Comparison of ENCODE assay signal across 26 mouse cellular contexts in the genomic region with DNA sequence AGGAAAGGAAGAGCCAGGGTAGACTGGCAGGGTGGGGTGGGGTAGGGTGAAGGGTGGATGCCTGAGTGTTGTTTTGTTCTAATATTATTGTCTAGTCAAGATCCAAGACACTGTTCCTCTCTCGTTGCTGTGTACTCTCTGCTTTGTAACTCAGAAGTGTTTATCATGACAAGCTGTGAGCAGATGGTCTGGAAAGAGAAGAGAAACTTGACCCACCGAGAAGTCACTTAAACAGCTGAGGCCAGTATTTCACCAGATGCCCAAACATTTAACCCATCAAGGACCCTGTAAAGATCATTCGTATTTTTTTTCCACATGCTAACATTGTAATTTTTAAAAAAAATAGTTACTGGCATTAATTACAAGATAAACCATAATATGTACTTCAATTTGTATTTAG.
DNase-seq lines count a peak whose midpoint lies in the region; ATAC-seq and TF ChIP-seq lines count a peak whose summit lies in the region.
"Had no signal": no experiment of that assay in that cellular context is flagged by ENCODE, and none has a peak within 500 bp of the region (broad histone marks: within the 10 kb centered on the region; RNA-seq: fewer than 3 reads in every experiment).

No protein-coding gene starts in this region.

- H3K9ac ChIP-seq in hindbrain, postnatal 0 days (replicated peaks; ENCODE audit: low read length) = no peak overlapping the region
- no peak overlapping the region for H3K9ac ChIP-seq in hindbrain, embryonic 12.5 days
- H3K9ac ChIP-seq: embryonic facial prominence, embryonic 12.5 days; forebrain, embryonic 12.5 days; limb, embryonic 15.5 days; liver, embryonic 14.5 days; lung, embryonic 15.5 days; midbrain, embryonic 15.5 days had no signal

- H3K27me3 ChIP-seq in hindbrain, postnatal 0 days (ENCODE audit: insufficient read depth, low read length) = no peaks in the 10 kb centered on the region
- no peaks in the 10 kb centered on the region for H3K27me3 ChIP-seq in hindbrain, embryonic 12.5 days
- H3K27me3 ChIP-seq: embryonic facial prominence, embryonic 12.5 days; forebrain, embryonic 12.5 days; limb, embryonic 15.5 days; lung, embryonic 15.5 days; megakaryocyte, embryonic 14.5 days; midbrain, embryonic 15.5 days had no signal

- no peak overlapping the region for H3K4me3 ChIP-seq in hindbrain, postnatal 0 days (ENCODE audit: low read length)
- no peak overlapping the region for H3K4me3 ChIP-seq in hindbrain, embryonic 12.5 days
- H3K4me3 ChIP-seq: embryonic facial prominence, embryonic 12.5 days; erythroblast, embryonic 14.5 days; forebrain, embryonic 12.5 days; heart, embryonic 10.5 days; limb, embryonic 15.5 days; lung, embryonic 15.5 days; megakaryocyte, embryonic 14.5 days; midbrain, embryonic 15.5 days had no signal

- no peak overlapping the region for H3K27ac ChIP-seq in hindbrain, postnatal 0 days
- H3K27ac ChIP-seq in hindbrain, embryonic 12.5 days = no peak overlapping the region
- H3K27ac ChIP-seq: embryonic facial prominence, embryonic 12.5 days; forebrain, embryonic 12.5 days; heart, embryonic 10.5 days; limb, embryonic 15.5 days; liver, embryonic 14.5 days; lung, embryonic 15.5 days; midbrain, embryonic 15.5 days had no signal

- TF ChIP-seq CTCF in hindbrain, postnatal 0 days (IDR thresholded peaks at IDR 0.05; ENCODE audit: low read depth) = no peak

- H3K4me2 ChIP-seq in hindbrain, postnatal 0 days (ENCODE audit: low read depth, low read length) = no peak overlapping the region
- H3K4me2 ChIP-seq in hindbrain, embryonic 12.5 days (replicated peaks) = no peak overlapping the region
- H3K4me2 ChIP-seq: embryonic facial prominence, embryonic 12.5 days; forebrain, embryonic 12.5 days; limb, embryonic 15.5 days; lung, embryonic 15.5 days; midbrain, embryonic 15.5 days had no signal

- no peaks in the 10 kb centered on the region for H3K36me3 ChIP-seq in hindbrain, postnatal 0 days (ENCODE audit: insufficient read depth, low read length)
- no peaks in the 10 kb centered on the region for H3K36me3 ChIP-seq in hindbrain, embryonic 12.5 days
- H3K36me3 ChIP-seq: embryonic facial prominence, embryonic 12.5 days; forebrain, embryonic 12.5 days; G1E; heart, embryonic 10.5 days; limb, embryonic 15.5 days; lung, embryonic 15.5 days; midbrain, embryonic 15.5 days had no signal

- ATAC-seq in hindbrain, postnatal 0 days = no peak
- no peak for ATAC-seq in hindbrain, embryonic 12.5 days (ENCODE audit: low FRiP score)
- ATAC-seq: activated CD4-positive, CD25-positive, alpha-beta regulatory T cell, adult 4 months; inflammation-experienced regulatory T-cells, adult 6 months; midbrain, embryonic 15.5 days had no signal

- 36% methylated on average over 3 of the region's 3 CpGs for whole genome bisulfite sequencing in hindbrain, postnatal 0 days
- 58% methylated on average over 3 of the region's 3 CpGs for WGBS in hindbrain, embryonic 12.5 days

- peak; percentile 3 for DNase-seq in embryo, embryonic 10.5 days (ENCODE audit: low spot score)
- no peak for DNase-seq in embryo, embryonic 11 days
- peak; percentile 40 for DNase-seq in hindbrain, postnatal 0 days (ENCODE audit: low spot score)
- DNase-seq in retina, embryonic 14.5 days (ENCODE audit: low spot score) = peak; percentile 2
- no peak for DNase-seq in retina, postnatal 1 day
- DNase-seq in Muller cell, postnatal 12 days (ENCODE audit: inconsistent ontology term) = no peak
- DNase-seq: adrenal gland, adult 8-10 months; cerebellum, adult 18-20 months; cerebellum, postnatal 25 days; heart, postnatal 4 days; kidney, adult 18-20 months; kidney, postnatal 4 days; lung, postnatal 36 days had no signal

- no peaks in the 10 kb centered on the region for H3K4me1 ChIP-seq in hindbrain, postnatal 0 days (ENCODE audit: insufficient read depth, low read length)
- H3K4me1 ChIP-seq in hindbrain, embryonic 12.5 days = no peaks in the 10 kb centered on the region
- H3K4me1 ChIP-seq: embryonic facial prominence, embryonic 12.5 days; forebrain, embryonic 12.5 days; heart, embryonic 10.5 days; limb, embryonic 15.5 days; lung, embryonic 15.5 days; megakaryocyte, embryonic 14.5 days; midbrain, embryonic 15.5 days had no signal

- H3K9me3 ChIP-seq in hindbrain, postnatal 0 days (ENCODE audit: low read length) = no peaks in the 10 kb centered on the region
- H3K9me3 ChIP-seq in hindbrain, embryonic 12.5 days (replicated peaks) = no peaks in the 10 kb centered on the region
- H3K9me3 ChIP-seq: embryonic facial prominence, embryonic 12.5 days; forebrain, embryonic 12.5 days; G1E; heart, embryonic 10.5 days; limb, embryonic 15.5 days; lung, embryonic 15.5 days; midbrain, embryonic 15.5 days had no signal

Comparison
In these comparisons a context has a peak if more than half of its experiments do, and no peak if none do; other contexts are left out.
1. DNase-seq: peak in embryo, embryonic 10.5 days (single experiment), hindbrain, postnatal 0 days (single experiment) and retina, embryonic 14.5 days (single experiment); none in embryo, embryonic 11 days (single experiment), retina, postnatal 1 day (single experiment) and Muller cell, postnatal 12 days (single experiment).